Mouse (Mus musculus) liver, adult 2 months (tissue): ENCODE measurements around the gene Smoc1. TPM values are rescaled to one million over a fixed set of nuclear protein-coding genes. Genes with fewer than 3 reads are reported as not detected.

ENCODE experiments used
- DNase-seq: peaks from one replicate; pipeline ENCODE4 v3.0.0-alpha.2; 2011; ENCODE audit warnings: low read depth, low spot score; ENCODE audit errors: extremely low read depth
- H3K27ac ChIP-seq: fragments of 200-500 bp; replicated peaks from 2 replicates; pipeline ENCODE4 v1.5.1; 2012; ENCODE audit warnings: low read depth, mild to moderate bottlenecking, control low read depth, inconsistent platforms, low read length; ENCODE audit not compliant: insufficient read depth
- H3K27me3 ChIP-seq: fragments of 200-500 bp; 2 replicates; pipeline ENCODE4 v1.6.1; 2012; ENCODE audit warnings: mild to moderate bottlenecking, moderate library complexity, low read length, inconsistent platforms; ENCODE audit not compliant: control insufficient read depth, insufficient read depth
- H3K36me3 ChIP-seq: fragments of 200-500 bp; 2 replicates; pipeline ENCODE4 v1.6.1; 2012; ENCODE audit warnings: low read length, inconsistent platforms; ENCODE audit not compliant: control insufficient read depth, insufficient read depth
- H3K4me1 ChIP-seq: fragments of 200-500 bp; 2 replicates; pipeline ENCODE4 v1.6.1; 2011; ENCODE audit warnings: low read length; ENCODE audit not compliant: control insufficient read depth, insufficient read depth
- H3K4me3 ChIP-seq: fragments of 200-500 bp; 2 replicates; pipeline ENCODE4 v1.5.1; 2011; ENCODE audit warnings: low read depth, mild to moderate bottlenecking, control low read depth, low read length, moderate library complexity; ENCODE audit not compliant: insufficient read depth
- H3K79me2 ChIP-seq: fragments of 200-500 bp; 2 replicates; pipeline ENCODE4 v1.6.1; 2012; ENCODE audit warnings: inconsistent platforms, mild to moderate bottlenecking, low read length, moderate library complexity; ENCODE audit not compliant: control insufficient read depth, insufficient read depth
- H3K9ac ChIP-seq: fragments of 200-500 bp; 2 replicates; pipeline ENCODE4 v1.6.1; 2012; ENCODE audit warnings: low read depth, mild to moderate bottlenecking, control low read depth, inconsistent platforms, low read length
- CTCF ChIP-seq: fragments of 200-500 bp; IDR thresholded peaks from 2 replicates; pipeline ENCODE4 v1.5.1; 2011; ENCODE audit warnings: low read depth, low read length, control low read depth
- POLR2A ChIP-seq: fragments of 200-500 bp; IDR thresholded peaks from 2 replicates; pipeline ENCODE4 v1.6.1; 2011; ENCODE audit warnings: low read length, control low read depth; ENCODE audit not compliant: insufficient read depth; ENCODE audit errors: extremely low read depth
- WGBS: fragments of 180-500 bp; shearing (Covaris S2); methylation state at CpG from one replicate; pipeline ENCODE4 v1.1.7; 2018; 5-methylcytosine and 5-hydroxymethylcytosine counted together
- polyA plus RNA-seq: library from polyadenylated mRNA; depleted of rRNA; stranded (reverse); fragments of >200 nt; gene quantifications from 2 replicates; pipeline ENCODE4 v1.2.3, GENCODE M21; 2012
- total RNA-seq: library from RNA; depleted of rRNA; stranded (reverse); fragments of >200 nt; gene quantifications from 2 replicates; pipeline ENCODE4 v1.2.3, GENCODE M21; 2014

Smoc1 gene
- total and polyA plus RNA-seq, 2 experiments = 28.3 to 50.7 TPM

DNA sequence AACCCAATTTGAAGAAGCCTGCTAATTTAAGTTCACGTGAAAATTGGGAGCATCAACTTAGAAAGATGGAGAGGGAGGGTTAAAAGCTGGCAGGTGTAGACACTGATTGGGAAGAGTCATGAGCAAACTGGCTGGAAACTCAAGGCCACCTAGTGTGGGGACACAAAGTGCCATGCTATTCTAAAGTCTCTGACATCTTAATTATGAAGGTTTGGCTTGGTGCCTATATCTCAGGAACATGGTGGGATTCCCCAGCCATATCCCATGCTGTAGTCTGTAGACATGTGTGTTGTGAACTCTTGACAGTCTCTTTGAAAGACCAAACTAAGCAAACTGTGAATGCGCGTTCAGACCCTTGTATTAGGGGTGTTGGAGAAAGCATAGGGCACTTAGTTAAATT, 32.0 kb downstream of the Smoc1 start:
- Histone ChIP-seq H3K27me3 (no peaks in the 10 kb centered on the region), H3K4me1 (no peaks in the 10 kb centered on the region), H3K36me3 (no peaks in the 10 kb centered on the region; the same call in 1 of the 2 replicates), H3K4me3 (no peak overlapping the region), H3K79me2 (peaks cover 34% of the 10 kb centered on the region; the same call in 1 of the 2 replicates), H3K27ac (no peak overlapping the region), H3K9ac (no peak overlapping the region)
- DNase-seq = no peak
- WGBS = 95% methylated on average over 3 of the region's 3 CpGs
- no peak for TF ChIP-seq POLR2A
- TF ChIP-seq CTCF = no peak

DNA sequence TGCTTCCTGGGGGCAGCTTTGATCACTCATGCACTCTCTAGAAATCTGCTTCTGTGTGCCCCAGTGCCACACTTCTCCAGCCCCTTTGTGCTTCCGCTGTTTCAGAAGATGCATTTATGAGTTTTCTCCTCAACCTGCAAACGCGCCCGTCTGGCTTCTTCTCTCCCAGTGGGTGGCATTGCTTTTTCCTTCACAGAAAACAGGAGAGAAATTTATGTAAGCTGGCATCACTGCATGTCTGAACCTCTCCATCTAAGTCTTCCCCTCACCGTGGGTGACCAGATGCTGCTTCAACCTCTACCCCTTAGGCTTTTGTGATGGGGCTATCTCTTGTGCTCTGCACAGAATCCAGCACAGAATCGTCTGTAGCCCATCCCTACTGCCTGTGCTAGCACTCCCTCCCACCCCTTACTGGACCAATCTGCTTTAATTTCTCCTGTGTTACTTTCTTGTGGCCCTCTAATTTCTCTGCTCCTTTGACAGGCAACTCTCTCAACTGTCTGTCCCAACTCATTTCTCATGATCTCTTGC, 35.3 kb downstream of the Smoc1 start:
- Histone ChIP-seq H3K27me3 (no peaks in the 10 kb centered on the region), H3K27ac (no peak overlapping the region), H3K9ac (no peak overlapping the region), H3K4me3 (no peak overlapping the region), H3K36me3 (no peaks in the 10 kb centered on the region; the same call in 1 of the 2 replicates), H3K4me1 (no peaks in the 10 kb centered on the region), H3K79me2 (peaks cover 30% of the 10 kb centered on the region; the same call in 1 of the 2 replicates)
- no peak for TF ChIP-seq CTCF
- TF ChIP-seq POLR2A = no peak
- 84% methylated on average over 6 of the region's 6 CpGs for WGBS
- DNase-seq = no peak

GRCm38 (mm10) chr12:81063336-81063955, 36.8 kb downstream of the Smoc1 start:
- Histone ChIP-seq H3K4me1 (no peaks in the 10 kb centered on the region), H3K27ac (no peak overlapping the region), H3K36me3 (no peaks in the 10 kb centered on the region; the same call in 1 of the 2 replicates), H3K27me3 (no peaks in the 10 kb centered on the region), H3K9ac (no peak overlapping the region), H3K79me2 (peaks cover 28% of the 10 kb centered on the region; the same call in 1 of the 2 replicates), H3K4me3 (no peak overlapping the region)
- 87% methylated on average over 6 of the region's 6 CpGs for WGBS
- TF ChIP-seq CTCF (no peak), POLR2A (no peak)
- DNase-seq = no peak

- H3K4me1 ChIP-seq = no peaks in the 10 kb centered on the region
- no peak for TF ChIP-seq CTCF
- no peak for TF ChIP-seq POLR2A
These were observed 47.5 kb downstream of the Smoc1 start for GRCm38 (mm10) chr12:81074139-81074538.

DNA sequence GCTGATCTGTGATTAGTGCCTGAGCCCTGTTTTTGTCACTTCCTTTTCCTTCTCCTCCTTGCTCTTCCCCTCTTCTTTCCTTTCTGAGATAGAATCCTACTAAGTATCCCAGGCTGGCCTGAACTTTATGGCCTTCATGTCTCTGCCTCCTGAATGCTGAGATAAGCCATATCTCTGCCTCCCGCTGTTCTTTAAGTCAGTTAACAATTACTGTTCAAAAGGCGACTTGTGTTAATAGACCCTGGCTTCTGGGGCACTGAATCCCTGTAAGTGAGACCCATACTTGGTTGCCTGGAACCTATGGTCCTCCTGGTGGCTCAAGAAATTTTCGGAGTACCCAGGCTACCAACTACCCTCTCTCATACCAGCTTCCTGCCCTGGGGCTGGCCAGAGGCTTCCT, 48.3 kb downstream of the Smoc1 start:
- Histone ChIP-seq H3K4me3 (no peak overlapping the region), H3K4me1 (no peaks in the 10 kb centered on the region), H3K79me2 (peaks cover 30% of the 10 kb centered on the region; the same call in 1 of the 2 replicates), H3K27me3 (no peaks in the 10 kb centered on the region), H3K27ac (no peak overlapping the region), H3K9ac (no peak overlapping the region), H3K36me3 (peaks cover 7% of the 10 kb centered on the region)
- no peak for DNase-seq
- 70% methylated on average over 3 of the region's 3 CpGs for WGBS
- TF ChIP-seq POLR2A (no peak), CTCF (no peak)

More at GRCm38 (mm10) chr12:81074139-81074538, 47.5 kb downstream of the Smoc1 start:
- 93% methylated on average over 2 of the region's 2 CpGs for WGBS
- Histone ChIP-seq H3K36me3 (peaks cover 6% of the 10 kb centered on the region), H3K9ac (no peak overlapping the region), H3K4me3 (no peak overlapping the region), H3K27ac (no peak overlapping the region), H3K27me3 (no peaks in the 10 kb centered on the region), H3K79me2 (peaks cover 24% of the 10 kb centered on the region; the same call in 1 of the 2 replicates)
- no peak for DNase-seq
